Mouse (Mus musculus): ENCODE results near the gene Invs.

- TF ChIP-seq CTCF (IDR thresholded peaks at IDR 0.05; ENCODE audit: low read depth) (no peak), EP300 (optimal IDR thresholded peaks at IDR 0.05) (no peak)
Observed at GRCm38 (mm10) chr4:48362367-48362766, 82.8 kb downstream of the Invs start.

Measured in stomach, postnatal 0 days (tissue).